Mouse (Mus musculus) bone marrow macrophage, adult 2 months (primary cell): ENCODE measurements around the gene Gsg1l2.

ENCODE experiments used
- CTCF ChIP-seq: IDR thresholded peaks from 2 replicates; pipeline ENCODE4 v1.5.1; 2012; ENCODE audit warnings: low read depth, mild to moderate bottlenecking, low read length, moderate library complexity
- POLR2A ChIP-seq: IDR thresholded peaks from 2 replicates; pipeline ENCODE4 v1.6.1; 2012; ENCODE audit warnings: mild to moderate bottlenecking, low read depth, low read length, borderline replicate concordance

DNA sequence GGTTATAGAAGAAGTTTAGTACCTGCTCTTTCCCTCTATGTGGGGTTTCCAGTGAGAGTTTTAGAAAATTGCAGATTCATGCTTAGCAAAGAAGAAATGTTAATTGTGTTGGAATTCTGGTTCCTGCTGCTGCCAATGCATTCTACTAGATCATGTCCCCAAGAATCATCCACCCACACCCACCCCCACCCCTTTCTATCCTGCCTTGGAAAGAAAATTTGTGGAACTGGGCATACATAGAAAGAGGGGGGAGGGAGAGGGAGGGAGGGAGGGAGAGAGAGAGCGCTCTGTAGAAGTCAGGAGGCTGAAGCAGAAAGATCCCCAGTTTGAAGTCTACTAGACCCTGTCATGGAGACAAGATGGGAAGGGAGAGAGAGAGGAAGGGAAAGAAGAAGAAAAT is 18.1 kb upstream of the Gsg1l2 start:
- TF ChIP-seq CTCF (no peak), POLR2A (no peak)
